Mouse (Mus musculus) neural tube, embryonic 10.5 days (tissue): Measurements from ENCODE around the gene 2010111I01Rik.

Source experiments
- DNase-seq: peaks from one replicate; pipeline ENCODE4 v3.0.0-alpha.2; 2017; ENCODE audit warnings: low spot score; ENCODE audit errors: extremely low spot score

The 2010111I01Rik gene

DNA sequence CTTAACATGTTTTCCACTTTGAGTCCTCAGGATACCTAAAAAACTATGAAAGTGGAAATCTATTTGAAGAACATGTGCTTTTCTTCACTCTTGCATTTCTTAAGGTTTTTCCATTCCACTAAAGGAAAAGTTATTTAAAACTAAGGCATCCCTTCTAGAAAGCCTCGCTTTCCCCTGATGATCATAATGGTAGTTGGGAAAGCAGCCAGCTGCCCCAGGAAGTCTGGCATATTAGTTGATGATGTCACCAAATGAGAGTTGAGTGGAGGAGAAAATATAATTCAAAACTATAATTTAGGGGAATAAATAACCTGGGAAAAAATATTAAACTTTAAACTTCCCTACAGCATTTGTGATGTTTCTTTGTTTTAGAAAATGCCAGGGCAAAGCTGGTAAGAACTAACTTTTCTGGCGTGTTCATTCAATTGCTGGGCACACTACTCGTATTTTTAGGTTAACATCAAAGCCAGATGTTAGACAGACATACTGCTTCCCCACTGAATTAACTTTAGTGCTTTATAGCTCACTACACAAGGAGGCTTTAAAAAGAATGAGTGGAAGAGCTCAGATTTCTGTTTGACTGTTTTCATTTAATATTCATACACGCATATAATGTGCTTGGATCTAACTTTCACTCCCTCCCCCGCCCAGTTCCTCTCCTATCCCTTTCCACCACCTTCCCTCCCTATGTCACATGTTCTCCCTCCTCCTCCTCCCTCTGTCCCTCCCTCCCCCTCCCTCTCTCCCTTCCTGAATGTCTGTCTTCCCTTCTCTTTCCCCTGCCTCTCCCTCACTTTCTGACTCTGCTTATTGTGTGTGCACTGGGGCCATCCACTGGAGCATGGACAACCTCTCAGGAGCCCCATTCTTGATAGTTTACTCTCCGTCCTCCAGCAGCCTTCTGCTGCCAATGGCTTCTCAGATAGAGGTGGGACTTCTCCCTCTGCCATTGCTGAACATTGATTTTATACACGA, 58.8 kb downstream of the 2010111I01Rik start:
- no peak for DNase-seq

DNA sequence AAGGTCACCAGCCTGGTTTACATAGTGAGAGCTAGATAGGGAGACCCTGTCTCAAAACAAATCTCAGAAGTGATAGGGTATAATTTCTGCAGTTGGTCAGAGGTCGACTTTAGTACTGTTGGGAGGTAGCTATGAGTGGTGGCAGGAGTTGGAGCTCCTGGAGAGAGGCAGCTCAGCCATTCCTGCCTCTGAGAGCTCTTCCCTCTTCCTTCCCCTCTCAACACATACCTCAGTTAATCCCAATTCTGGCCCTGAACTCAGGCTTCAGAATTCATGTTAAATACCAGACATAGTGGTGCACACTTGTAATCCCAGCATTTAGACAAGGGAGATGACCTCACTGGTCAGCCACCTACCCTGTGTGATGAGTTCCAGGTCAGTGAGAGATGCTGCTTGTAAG, 65.3 kb downstream of the 2010111I01Rik start:
- no peak for DNase-seq

DNA sequence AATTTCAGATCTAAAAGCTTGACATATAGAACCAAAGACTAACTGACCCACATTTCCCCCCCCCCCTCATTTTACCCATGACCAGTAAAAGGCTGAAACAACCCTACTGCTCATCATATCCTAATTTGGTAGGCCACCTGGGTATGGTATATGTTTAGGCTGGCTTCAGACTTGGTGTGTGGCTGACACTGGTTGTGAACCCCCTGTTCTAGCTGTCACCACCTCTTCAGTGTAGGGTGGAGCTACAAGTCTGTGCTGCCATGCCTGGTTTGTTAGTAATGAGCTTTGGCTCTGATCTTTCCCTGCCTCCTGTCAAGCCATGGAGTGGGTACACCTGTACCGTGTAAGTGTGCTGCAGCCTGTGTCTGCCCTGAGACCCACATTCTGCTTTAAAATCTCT, 66.6 kb downstream of the 2010111I01Rik start:
- DNase-seq = no peak

DNA sequence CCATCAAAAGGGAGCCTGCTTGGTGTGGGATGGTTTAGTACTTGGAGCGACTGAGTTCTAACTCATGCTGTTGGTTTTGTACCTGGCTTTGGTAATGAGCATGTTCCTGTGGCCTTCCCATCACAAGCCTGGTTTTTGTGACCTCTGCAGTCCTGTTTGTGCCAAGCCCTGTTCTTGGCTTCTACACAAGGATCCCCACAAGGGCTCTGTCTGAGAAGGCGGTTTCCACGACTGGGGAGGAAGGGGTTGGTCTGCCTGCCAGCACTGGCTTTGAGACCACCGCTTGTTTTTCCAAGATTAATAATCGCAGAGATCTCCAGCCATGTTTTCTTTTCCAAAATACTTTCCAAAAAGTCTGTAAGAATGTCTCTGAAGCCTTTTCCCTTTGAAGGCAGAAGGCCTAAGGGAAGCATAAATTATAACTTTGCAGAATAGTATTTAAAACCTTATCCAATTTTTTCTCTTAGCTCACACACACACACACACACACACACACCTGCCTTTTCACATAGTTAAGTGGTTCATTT, 67.7 kb downstream of the 2010111I01Rik start:
- DNase-seq = no peak

DNA sequence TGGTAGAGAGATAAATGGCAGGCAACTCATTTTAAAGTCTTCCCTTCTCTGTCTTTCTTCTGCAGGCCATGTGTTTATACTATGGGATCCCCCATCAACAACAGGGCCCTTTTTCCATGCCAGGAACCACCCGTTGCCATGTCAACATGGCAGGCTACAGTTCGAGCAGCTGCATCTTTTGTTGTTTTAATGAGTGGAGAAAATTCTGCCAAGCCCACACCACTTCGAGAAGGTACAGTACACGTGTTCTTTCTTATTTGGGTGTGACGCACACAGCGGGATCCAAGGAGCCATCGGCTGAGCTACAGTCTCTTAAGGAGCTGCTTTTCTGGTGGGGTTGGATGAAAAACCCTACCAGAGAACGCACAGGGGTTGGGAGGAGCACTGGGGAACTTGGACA, 68.3 kb downstream of the 2010111I01Rik start:
- DNase-seq = no peak

DNA sequence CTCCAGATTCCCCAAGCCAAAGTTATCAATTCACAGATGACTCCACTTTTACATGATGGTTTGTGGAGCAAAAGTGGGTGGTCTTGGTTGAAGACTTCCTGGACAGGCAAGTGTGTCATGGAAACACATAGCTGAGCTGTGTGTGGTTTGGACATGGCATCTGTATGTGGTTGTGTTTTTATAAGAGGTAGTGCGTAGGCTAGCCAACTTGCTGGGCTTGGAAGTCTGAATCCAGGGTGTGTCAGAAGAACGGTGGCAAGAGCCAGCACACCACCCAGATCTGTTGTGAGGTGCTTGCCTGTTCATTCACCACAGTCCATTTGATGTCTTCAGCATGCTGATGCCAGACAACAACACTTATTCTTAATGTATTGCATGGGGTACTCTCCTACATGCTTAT, 68.7 kb downstream of the 2010111I01Rik start:
- DNase-seq = no peak

DNA sequence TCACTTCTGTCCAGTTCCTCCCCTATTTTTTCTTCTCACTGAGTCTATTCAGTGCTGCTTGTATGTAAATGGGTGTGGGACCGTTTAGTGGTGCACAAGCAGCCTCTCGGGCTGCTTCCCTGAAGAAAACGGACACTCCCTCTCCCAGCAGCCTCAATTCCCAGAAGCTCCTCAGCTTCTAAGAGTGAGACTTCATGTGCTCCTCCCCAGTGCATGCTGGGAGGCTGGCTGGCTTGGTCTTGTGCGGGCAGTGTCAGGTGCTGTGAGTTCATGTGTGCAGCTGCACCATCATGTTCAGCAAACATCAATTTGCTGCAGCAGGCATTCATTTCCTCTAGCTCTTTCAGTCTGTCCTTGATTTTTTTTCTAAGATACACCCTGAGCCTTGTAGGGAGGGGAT, 70.0 kb downstream of the 2010111I01Rik start:
- DNase-seq = no peak

DNA sequence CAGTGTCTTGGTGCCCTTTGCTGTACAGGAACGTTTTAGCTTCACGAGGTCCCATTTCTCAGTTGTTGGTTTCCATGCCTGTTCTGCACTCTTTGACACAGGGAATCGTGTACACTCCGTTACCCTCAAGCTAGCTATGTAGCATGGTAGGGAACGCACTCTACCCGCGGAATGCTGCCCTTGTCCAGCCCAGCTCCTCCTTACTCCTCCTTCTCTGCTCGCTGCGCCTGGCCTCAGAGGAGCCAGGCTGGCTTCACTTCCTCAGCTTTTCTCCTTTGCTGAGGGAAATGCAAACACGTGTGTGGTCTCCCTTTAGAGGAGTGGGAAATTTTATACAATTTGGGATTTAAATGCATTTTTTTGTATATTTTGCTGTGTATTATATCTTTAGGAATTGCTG, 73.2 kb downstream of the 2010111I01Rik start:
- no peak for DNase-seq

DNA sequence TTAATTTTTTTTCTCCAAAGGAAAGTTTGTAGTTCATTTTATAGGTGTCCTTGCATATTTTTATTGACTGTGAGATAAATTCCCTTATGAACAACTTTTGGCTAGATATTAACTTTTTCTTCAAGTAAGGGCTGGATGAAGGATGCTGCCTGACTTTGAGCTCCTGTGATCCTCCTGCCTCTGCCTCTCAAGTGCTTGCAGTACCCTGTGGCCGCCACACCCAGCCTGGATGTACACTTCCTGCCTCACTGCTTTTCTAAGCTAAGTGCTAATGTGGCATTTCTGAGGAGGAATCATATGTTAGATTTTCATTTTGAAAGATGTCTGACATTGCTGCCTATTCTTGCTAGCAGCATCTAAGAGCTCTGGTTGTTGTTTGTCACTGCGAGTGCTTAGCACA, 73.7 kb downstream of the 2010111I01Rik start:
- DNase-seq = no peak

DNA sequence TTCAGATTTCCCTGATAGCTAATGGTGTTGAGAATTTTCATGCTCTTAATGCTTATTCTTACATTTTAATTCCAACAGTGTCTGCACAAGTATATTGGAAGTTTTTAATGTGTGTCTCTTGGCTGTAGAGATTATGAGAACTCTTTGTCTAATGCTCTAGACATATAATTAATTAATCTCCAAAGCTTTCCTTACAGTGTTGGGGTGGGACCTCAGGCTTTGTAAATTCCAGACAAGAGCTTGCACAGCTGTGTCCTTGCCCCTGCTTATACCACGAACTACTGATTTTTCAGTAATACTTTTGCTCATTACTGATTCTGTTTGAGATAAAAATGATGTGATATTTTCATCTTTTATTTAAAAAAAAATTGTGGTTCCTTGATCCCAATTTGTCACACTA, 74.2 kb downstream of the 2010111I01Rik start:
- no peak for DNase-seq

DNA sequence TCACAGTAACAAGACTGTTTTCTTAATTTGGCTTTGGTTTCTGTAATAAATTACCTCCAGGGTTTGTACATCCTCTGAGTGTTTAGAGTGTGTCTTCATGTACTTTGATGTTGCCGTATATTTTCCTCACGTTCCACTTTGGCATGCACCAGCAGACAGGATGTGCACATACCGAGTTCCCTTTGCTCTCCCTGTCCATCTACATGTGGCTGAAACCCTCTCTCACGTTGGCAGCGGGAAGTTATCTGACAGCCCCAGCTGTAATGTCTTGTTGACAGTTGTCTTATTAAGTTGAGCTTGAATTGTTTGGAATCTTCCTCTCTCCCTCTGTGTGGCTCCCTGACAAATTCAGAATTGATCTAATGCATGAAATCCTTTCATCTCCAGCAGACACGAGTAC, 74.6 kb downstream of the 2010111I01Rik start:
- DNase-seq = no peak

DNA sequence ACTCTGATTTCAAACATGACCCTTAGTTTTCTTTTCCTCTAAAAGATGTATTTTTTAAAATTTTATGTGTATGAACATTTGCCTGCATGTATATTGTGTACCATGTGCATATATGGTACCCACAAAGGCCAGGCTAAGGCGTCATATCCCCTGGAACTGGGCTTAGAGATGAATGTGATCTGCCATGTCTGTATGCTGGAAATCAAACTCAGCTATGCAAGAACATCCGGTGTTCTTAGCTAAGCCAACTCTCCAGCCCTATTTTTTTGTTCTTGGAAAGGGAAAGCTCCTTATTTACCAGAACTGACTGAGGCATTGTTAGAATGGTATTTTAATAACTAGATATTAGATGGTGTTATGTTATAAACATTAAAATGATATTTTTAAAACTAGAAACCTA, 75.2 kb downstream of the 2010111I01Rik start:
- DNase-seq = no peak

DNA sequence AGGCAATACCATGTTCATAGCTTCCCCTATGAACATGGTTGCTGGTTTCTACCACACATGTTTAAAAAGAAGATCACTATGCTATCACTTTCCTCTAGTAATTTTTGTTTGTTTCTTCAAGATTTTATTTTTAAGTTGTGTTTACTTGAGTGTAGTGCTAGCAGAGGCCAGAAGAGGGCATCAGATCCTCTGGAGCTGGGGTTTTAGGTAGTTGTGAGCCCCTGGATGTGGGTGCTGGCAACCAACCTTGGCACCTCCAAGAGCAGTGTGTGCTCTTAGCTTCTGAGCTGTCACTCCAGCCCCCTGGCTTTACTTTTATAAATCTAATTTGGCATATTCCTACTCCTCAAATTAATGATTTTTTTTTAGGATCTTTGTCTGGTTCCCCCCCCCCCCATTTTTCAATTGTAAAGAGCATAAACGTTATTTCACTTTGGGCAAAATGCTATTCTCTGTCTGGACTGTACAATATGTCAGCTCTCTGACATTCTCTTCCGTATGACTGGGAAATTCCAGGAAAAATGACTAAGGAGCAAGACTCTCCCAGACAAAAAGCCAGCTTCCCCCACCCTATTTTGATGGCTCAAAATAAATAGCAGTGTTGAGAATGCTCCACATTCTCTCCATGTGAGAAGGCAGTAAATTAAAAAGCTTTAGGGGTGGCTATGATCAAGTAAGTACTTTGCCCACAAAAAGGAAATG, 81.0 kb downstream of the 2010111I01Rik start:
- no peak for DNase-seq

DNA sequence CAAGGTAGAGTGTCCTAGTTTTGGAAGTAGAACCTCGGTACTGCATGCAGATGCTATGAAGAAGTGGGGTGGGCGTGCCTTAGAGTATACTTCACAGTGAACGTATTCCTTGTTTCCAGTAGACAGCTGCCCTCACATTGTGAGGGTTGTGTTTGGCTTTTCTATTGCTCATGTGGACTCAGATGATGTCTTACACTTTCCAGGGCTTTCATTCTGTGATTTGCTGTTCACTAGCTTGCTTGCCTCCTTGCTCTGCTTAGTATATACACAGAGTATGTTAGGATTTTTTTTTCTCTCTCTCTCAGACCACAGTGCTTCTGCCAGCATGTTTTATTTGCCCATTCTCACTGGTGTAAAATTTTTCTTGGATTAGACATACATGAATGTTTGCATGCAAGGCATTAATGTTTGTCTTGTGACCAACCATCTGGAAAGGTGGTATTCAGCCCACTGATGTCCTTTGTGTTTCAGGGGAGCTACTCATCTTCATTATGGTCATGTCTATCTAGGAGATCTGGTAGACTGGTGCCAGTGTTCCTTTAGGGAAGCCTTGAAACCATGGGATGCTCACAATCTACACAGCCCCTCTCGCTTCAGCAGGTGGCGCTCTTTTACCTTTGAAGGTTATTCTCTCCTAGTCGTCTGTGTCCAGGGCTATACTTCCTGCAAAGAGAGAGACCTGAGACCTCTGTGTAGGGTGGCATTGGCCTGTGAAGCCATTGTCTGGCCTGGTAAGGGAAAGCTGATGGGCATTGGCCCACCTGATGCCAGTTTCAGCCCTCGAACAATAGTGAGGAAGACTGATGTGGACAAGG, 81.7 kb downstream of the 2010111I01Rik start:
- peak; percentile 57 for DNase-seq

DNA sequence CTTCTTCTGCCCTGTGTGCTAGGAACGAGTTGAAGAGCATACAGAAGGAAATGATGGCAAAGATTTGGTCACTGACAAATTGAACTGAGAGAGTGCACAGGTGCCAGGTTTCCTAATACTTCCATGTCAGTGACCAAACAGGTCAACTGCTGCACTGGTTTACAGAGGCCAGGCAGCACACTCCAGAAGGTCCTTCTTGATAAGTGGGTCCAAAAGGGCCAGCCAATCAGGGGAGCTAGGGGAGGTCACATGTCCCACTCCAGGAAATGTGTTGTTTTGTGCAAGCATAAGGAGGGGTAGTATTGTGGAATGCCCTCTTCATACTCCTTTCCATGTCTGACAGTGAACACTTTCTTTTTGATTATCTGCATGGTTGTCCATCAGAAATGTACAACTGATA, 99.0 kb downstream of the 2010111I01Rik start:
- DNase-seq = no peak

DNA sequence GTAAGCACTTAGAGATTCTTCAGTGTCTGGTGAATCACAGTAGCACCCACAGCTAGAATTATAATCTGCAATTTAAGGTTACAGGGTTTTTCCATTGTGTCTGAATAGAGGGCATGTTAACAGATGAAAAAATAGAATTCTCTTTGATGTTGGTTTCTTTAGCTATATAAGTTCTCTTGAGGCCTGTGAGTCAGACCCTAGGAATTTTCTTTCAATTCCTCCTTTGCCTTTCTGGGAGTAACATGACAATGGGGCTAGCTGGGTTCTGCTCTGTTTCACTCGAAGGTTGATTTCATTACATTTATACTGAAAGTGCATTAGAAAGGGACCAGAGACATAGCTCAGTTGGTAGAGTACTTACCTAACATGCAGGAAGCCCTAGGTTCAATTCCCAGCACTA, 101.9 kb downstream of the 2010111I01Rik start:
- DNase-seq = no peak

DNA sequence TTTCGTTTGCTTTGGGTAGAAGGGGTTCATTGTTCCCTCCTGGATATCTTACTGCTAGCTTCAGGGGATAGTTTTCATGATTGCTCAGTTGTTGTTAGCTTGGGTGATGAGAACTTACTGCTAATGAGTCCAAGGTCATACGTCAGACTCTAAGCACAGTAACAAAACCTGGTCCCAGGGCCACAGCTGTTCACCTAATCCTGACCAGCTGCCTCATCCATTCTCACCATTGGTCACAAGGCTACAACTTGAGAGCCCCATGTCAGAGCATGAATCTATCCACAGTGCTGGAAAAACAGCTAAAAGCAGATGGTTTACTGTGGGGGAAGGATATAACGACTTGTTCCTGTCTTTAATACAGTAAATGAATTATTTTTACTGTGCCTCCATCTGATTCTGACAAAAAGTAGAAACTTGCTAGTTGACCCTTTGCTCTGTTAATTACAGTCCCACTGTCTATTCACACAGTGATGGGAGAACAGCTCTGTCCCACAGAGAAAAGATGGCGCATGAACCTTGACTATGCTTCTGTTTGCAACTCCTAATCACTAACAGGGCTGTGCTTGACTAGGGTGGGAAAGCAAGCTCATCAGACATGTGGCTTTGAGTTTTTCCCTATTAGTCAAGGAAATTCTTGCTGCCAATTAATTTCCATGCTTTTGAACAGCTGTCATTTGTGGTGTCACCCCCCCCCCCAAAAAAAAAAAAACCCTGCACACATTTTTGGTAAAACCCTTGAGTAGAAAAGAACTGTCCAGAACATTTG, 103.9 kb downstream of the 2010111I01Rik start:
- DNase-seq = no peak

DNA sequence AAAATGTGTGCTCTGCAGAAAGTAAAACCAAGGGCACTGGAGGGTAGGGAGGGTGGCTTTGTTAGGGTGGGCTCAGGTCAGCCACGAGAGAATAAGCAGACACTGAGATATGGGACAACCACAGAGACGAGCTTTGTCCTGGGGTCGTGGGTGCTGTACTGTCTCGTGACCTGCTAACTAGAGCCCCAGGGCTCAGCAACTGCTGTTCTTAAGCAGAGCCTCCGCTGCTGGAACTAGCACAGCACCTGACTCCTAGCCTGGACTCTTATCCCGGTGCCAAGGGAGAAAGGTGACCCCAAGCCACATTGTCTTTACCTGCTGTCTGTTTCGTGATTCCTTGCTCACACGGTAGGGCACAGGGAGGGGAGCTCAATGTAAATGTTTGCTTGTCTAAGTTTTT, 107.2 kb downstream of the 2010111I01Rik start:
- no peak for DNase-seq

DNA sequence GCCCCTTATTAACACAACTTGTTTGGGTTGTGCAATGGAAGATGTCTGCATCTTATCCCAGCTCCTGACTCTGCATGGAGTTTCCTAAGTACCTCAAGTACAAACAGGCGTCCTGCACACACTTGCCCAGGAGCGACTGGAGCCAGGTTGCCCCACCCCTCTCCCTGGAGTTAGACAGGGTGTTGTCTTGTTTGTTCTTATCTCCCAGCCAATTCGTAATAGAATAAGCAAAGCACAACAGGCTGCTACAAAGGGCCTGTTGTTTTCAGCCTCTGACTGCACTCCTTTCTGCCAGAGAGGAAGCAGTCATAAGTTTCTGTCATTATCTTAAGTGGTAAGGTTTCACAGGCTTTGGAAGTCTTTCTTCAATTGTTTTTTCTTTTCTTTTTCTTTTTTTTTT, 107.7 kb downstream of the 2010111I01Rik start:
- no peak for DNase-seq

DNA sequence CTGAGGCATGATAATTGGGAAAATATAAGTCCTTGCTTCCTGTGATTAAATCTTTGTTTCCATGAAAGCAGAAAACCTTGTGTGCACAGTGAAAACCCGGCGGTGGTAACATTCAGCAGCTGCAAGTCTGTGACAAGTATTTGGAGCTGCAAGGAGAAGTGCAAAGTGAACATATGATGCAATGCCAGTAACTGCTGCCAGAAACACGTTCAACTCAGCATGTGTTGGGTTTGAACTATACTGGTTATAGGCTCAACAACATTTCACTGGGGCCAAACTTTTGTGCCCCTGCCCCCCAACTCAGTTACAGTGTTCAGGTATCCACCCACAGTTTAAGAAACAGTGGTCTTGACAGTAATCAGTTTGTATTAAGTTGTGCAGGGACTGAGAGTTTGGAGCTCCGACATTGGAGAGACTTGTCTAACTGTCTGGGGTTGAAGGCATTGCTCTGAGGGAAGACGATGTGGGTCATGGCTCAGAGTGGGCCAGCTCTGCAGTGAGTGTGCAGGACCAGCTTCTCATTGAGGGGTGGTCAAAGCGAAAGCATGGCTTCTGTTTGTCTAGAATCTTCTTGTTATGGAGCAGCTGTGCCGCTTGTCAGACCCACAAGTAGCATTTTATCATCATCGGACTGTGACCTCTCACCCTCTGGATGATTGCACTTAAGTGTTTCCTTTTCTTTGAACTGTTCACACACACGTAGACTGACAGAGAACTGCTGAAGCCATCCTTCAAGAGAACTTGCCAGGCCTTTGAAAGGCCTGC, 109.4 kb downstream of the 2010111I01Rik start:
- no peak for DNase-seq
